Mouse (Mus musculus): ENCODE results near the gene Prkn. TPM values are rescaled to one million over a fixed set of nuclear protein-coding genes. Genes with fewer than 3 reads are reported as not detected.

The Prkn gene
- polyA plus RNA-seq, 1 experiment: 21.7 TPM

DNA sequence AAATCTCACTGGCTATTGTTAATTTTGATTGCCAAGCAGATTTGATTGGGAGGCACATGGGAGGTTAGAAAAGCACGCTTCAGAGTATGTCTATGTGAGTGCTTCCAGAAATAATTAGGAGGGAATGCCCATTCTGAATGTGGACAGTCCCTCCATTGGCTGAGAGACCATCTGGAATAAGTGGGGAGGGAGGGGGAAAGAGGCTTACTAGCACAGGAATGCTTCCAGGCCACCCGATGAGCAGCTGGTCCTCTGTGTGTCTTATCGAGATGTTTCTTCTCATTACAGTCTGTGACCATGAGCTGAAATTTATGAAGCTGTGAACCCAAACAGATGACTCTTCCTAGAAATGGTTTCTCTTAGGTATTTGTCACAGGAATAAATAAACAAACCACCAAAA is 493.6 kb downstream of the Prkn start:
- Histone ChIP-seq H3K4me1 (ENCODE audit: control insufficient read depth, insufficient read depth, low read length) (0 out of 2 replicates have a peak, but pooled peaks cover 2% of the 10 kb centered on the region), H3K27ac (ENCODE audit: insufficient read depth, low read length) (no peak overlapping the region), H3K4me3 (ENCODE audit: insufficient read depth, low read length) (no peak overlapping the region)
- TF ChIP-seq POLR2A (IDR thresholded peaks at IDR 0.05; ENCODE audit: extremely low read depth, insufficient read depth, low read length) (no peak), CTCF (IDR thresholded peaks at IDR 0.05; ENCODE audit: extremely low read depth, insufficient read depth, low read length) (no peak)

DNA sequence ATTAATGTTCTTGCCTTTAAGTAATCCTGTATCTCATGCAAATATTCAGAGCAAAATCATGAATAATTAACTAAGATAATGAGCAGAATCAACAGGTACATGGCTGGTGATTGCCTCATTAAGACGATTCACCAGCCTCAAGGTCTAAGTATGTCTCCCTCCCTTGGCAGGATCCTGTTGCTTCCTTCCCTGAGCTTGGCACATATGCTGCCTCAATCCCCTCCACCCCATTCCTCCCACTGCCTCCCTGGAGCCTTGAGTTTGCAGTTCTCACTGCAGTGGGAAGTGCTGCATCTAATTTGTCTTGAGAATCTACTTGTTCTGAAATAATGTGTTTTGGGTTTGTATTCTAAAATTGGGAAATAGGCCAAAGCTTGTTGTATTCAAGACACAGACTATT is 496.0 kb downstream of the Prkn start:
- Histone ChIP-seq H3K4me3 (ENCODE audit: insufficient read depth, low read length) (no peak overlapping the region), H3K27ac (ENCODE audit: insufficient read depth, low read length) (no peak overlapping the region), H3K4me1 (ENCODE audit: control insufficient read depth, insufficient read depth, low read length) (0 out of 2 replicates have a peak, but pooled peaks cover 2% of the 10 kb centered on the region)
- TF ChIP-seq POLR2A (IDR thresholded peaks at IDR 0.05; ENCODE audit: extremely low read depth, insufficient read depth, low read length): no peak
- no peak for TF ChIP-seq CTCF (IDR thresholded peaks at IDR 0.05; ENCODE audit: extremely low read depth, insufficient read depth, low read length)

DNA sequence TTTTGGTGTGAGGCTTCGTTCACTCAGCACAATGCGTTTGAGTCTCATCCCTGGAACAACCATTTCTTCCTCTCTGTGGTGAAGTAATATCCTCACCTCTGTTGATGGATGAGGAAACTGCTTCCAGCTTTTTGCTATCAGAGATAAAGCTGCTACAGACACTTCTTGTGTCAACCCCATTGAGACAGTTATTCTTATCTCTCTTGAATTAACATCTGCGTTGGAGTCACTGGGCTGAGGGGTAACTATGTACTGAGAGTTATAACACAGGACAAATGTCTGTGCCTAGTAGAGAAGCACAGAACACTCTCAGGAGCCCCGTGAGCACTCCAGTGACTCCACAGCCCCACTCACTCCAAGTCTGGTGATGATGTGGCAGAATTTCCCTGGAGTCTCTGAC is 500.2 kb downstream of the Prkn start:
- H3K27ac ChIP-seq (ENCODE audit: insufficient read depth, low read length): no peak overlapping the region

DNA sequence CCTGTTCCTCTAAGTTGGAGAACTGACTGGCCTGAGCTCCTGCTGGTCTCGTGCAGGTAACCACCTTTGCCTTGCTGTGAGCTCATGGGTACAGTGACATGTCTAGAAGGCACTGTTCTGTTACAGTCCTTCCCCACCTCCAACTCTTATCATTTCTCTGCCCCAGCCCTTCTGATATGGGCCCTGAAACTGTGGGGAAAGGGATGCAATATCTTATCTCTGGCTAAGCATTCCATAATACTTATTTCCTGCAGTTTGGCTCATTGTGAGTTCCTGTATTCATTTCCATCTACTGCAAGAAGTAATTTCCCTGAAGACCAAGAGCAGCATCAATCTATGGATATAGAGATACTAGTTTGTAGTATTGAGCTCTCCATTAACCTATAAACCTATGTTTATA is 506.1 kb downstream of the Prkn start:
- H3K27ac ChIP-seq (ENCODE audit: insufficient read depth, low read length): no peak overlapping the region
- no peaks in the 10 kb centered on the region for H3K4me1 ChIP-seq (ENCODE audit: control insufficient read depth, insufficient read depth, low read length)
- TF ChIP-seq CTCF (IDR thresholded peaks at IDR 0.05; ENCODE audit: extremely low read depth, insufficient read depth, low read length) (no peak), POLR2A (IDR thresholded peaks at IDR 0.05; ENCODE audit: extremely low read depth, insufficient read depth, low read length) (no peak)
- no peak overlapping the region for H3K4me3 ChIP-seq (ENCODE audit: insufficient read depth, low read length)

More for the DNA sequence above, 500.2 kb downstream of the Prkn start:
- Histone ChIP-seq H3K4me3 (ENCODE audit: insufficient read depth, low read length) (no peak overlapping the region), H3K4me1 (ENCODE audit: control insufficient read depth, insufficient read depth, low read length) (0 out of 2 replicates have a peak, but pooled peaks cover 2% of the 10 kb centered on the region)
- TF ChIP-seq CTCF (IDR thresholded peaks at IDR 0.05; ENCODE audit: extremely low read depth, insufficient read depth, low read length) (no peak), POLR2A (IDR thresholded peaks at IDR 0.05; ENCODE audit: extremely low read depth, insufficient read depth, low read length) (no peak)

DNA sequence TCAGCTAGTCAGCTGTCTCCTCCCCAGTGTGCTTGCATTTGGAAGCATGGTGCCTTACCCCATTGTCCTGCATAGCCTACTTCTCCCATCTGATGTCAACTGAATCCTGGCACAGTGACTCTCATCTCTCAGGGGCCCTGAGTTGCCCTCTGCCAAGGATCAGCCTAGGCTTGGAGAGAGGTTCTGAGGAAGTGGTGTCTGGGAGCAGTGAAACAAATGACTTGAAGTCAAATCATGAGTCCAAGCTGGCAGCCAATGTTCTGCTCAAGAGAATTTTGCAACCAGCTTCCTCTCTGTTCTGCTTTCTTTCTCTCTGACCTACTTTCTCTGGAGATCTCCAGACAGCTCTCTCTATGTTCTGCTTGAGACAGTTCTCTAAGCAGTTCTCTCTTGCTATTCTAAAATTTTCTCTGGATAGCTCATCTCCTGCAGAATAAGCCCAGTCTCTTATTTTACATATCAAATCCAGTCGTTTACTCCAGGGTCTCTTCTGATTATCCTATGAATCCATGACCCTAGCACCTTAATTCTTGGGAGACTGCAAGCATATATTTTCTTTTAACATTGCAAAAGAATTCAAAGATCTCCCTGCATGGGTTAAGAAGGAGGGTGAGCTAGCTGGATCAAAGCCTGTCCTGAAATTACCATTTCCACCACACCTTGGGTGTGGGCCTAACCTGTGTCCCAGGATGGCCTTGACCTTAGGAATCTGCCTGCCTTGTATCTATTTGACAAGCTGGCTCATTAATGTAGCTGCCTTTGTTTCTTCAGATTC is 512.8 kb downstream of the Prkn start:
- peak overlapping the region; percentile 8; the same call in 1 of the 2 replicates for H3K27ac ChIP-seq (ENCODE audit: insufficient read depth, low read length)

DNA sequence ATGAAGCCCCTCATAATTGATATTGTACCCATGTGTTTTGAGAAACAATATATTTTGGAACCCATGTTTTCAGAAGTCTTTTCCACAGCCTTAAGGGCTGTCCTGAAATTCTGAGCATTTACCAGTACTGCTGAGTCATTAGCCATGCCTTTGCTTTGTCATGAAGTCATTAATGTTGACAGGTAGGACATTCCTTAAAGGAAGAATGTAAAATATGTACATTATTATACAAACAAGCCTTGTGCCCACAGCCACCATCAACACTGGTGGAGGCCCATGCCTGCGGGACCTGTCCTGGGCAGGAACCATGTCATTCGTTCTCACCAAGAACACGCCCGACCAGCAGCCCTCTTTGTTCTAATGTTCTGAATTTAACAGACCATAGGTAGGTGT is 513.4 kb downstream of the Prkn start:
- Histone ChIP-seq H3K4me1 (ENCODE audit: control insufficient read depth, insufficient read depth, low read length) (peaks cover 2% of the 10 kb centered on the region; the same call in 1 of the 2 replicates), H3K4me3 (ENCODE audit: insufficient read depth, low read length) (no peak overlapping the region), H3K27ac (ENCODE audit: insufficient read depth, low read length) (no peak overlapping the region)
- TF ChIP-seq CTCF (IDR thresholded peaks at IDR 0.05; ENCODE audit: extremely low read depth, insufficient read depth, low read length) (no peak), POLR2A (IDR thresholded peaks at IDR 0.05; ENCODE audit: extremely low read depth, insufficient read depth, low read length) (no peak)

More for the DNA sequence above, 512.8 kb downstream of the Prkn start:
- Histone ChIP-seq H3K4me3 (ENCODE audit: insufficient read depth, low read length) (no peak overlapping the region), H3K4me1 (ENCODE audit: control insufficient read depth, insufficient read depth, low read length) (peaks cover 2% of the 10 kb centered on the region; the same call in 1 of the 2 replicates)
- TF ChIP-seq POLR2A (IDR thresholded peaks at IDR 0.05; ENCODE audit: extremely low read depth, insufficient read depth, low read length) (no peak), CTCF (IDR thresholded peaks at IDR 0.05; ENCODE audit: extremely low read depth, insufficient read depth, low read length) (no peak)

DNA sequence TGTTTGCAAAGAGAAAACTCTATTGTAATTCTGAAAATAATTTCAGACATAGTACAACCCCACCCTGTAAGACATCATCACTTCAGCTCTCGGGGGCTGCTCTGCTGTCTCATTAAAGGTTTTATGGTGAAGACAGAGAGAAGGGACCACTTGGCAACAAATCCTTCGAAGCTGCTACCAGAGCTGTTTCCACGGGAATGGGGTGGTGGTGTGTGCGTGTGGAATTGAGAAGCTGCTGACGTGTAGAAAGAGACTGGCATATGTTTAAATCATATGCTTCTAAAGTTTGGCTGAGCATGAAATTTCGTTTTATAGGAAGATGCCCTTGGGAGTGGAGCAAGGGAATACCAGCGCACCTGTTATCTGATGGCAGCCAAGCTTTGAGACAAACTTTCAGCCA is 514.2 kb downstream of the Prkn start:
- TF ChIP-seq CTCF (IDR thresholded peaks at IDR 0.05; ENCODE audit: extremely low read depth, insufficient read depth, low read length): no peak
- TF ChIP-seq POLR2A (IDR thresholded peaks at IDR 0.05; ENCODE audit: extremely low read depth, insufficient read depth, low read length): no peak
- Histone ChIP-seq H3K27ac (ENCODE audit: insufficient read depth, low read length) (no peak overlapping the region), H3K4me3 (ENCODE audit: insufficient read depth, low read length) (no peak overlapping the region)

DNA sequence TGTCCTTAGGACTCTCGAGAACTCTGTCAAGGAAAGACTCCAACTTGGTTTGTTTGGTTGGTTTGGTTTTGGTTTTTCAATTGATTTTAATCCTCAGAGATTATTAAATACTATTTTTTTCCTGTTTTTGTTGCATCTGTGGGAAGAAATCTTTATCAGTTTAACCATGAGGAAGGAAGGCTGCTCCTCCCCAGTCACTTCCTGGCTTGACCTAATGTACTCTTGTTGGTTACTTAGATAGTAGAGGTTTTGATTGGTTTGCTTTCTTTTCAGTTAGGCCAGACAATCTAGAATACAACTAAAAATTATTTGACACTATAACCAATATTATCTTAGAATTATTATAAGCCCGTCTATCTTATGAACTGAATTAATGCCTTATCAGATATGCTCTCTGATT is 535.3 kb downstream of the Prkn start:
- Histone ChIP-seq H3K4me3 (ENCODE audit: insufficient read depth, low read length) (no peak overlapping the region), H3K27ac (ENCODE audit: insufficient read depth, low read length) (no peak overlapping the region), H3K4me1 (ENCODE audit: control insufficient read depth, insufficient read depth, low read length) (no peaks in the 10 kb centered on the region)
- TF ChIP-seq POLR2A (IDR thresholded peaks at IDR 0.05; ENCODE audit: extremely low read depth, insufficient read depth, low read length): no peak
- no peak for TF ChIP-seq CTCF (IDR thresholded peaks at IDR 0.05; ENCODE audit: extremely low read depth, insufficient read depth, low read length)

More for the DNA sequence above, 514.2 kb downstream of the Prkn start:
- peaks cover 2% of the 10 kb centered on the region; the same call in 1 of the 2 replicates for H3K4me1 ChIP-seq (ENCODE audit: control insufficient read depth, insufficient read depth, low read length)

DNA sequence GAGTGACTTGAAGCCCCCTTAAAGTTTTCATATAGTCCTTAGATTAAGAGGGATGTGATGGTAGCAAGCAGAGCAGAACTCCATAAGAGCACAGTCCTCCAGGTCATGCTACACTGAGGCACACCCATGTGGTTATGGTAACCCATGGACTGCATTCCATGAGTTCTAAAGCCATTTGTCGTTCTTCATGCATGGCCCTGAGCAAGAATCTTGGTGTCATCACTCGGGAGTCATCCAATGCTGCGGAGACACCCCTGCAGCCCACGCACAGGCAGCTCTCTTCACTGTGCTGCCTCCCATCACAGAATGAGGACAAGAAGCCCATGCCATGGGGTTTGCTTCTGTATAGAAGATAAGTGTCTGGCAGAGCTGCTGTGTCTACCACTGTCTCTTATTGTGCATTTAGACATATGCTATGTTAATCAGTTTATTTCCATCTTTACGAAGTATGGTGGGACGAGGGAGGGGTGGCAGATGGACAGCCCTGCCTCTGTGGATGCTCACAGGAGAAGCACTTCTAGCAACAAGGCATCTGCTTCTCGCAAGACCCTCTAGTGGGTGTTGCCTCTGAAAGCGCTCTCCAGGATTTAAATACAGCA is 543.3 kb downstream of the Prkn start:
- Histone ChIP-seq H3K27ac (ENCODE audit: insufficient read depth, low read length) (no peak overlapping the region; the same call in 1 of the 2 replicates), H3K4me3 (ENCODE audit: insufficient read depth, low read length) (no peak overlapping the region), H3K4me1 (ENCODE audit: control insufficient read depth, insufficient read depth, low read length) (peaks cover 4% of the 10 kb centered on the region; the same call in 1 of the 2 replicates)
- TF ChIP-seq POLR2A (IDR thresholded peaks at IDR 0.05; ENCODE audit: extremely low read depth, insufficient read depth, low read length): no peak
- TF ChIP-seq CTCF (IDR thresholded peaks at IDR 0.05; ENCODE audit: extremely low read depth, insufficient read depth, low read length): no peak
